Mouse (Mus musculus) liver, embryonic 12.5 days (tissue): Measurements from ENCODE around the gene Gm12794. TPM values are rescaled to one million over a fixed set of nuclear protein-coding genes. Genes with fewer than 3 reads are reported as not detected.
"Not testable (repeated sequence)": the region's sequence is repeated elsewhere in the genome, so short reads cannot be mapped to it uniquely, and the experiment has no call there.

Experiments used
- ATAC-seq: fragments of 200-750 bp; cut with Nextera tagmentation; 2 replicates; pipeline ENCODE4 v1.8.0; 2017; ENCODE audit warnings: moderate number of reproducible peaks, mild to moderate bottlenecking, moderate library complexity
- H3K27ac ChIP-seq: fragments of 300-500 bp; sonication (generic); 2 replicates; pipeline ENCODE4 v1.5.1; 2016; ENCODE audit warnings: mild to moderate bottlenecking
- H3K27me3 ChIP-seq: fragments of 300-500 bp; sonication (generic); replicated peaks from 2 replicates; pipeline ENCODE4 v1.6.1; 2016; ENCODE audit warnings: mild to moderate bottlenecking, moderate library complexity
- H3K36me3 ChIP-seq: fragments of 300-500 bp; sonication (generic); 2 replicates; pipeline ENCODE4 v1.6.1; 2016; ENCODE audit warnings: mild to moderate bottlenecking, moderate library complexity
- H3K4me1 ChIP-seq: fragments of 300-500 bp; sonication (generic); 2 replicates; pipeline ENCODE4 v1.6.1; 2016
- H3K4me2 ChIP-seq: fragments of 300-500 bp; sonication (generic); 2 replicates; pipeline ENCODE4 v1.6.1; 2016; ENCODE audit warnings: mild to moderate bottlenecking, moderate library complexity
- H3K4me3 ChIP-seq: fragments of 300-500 bp; sonication (generic); 2 replicates; pipeline ENCODE4 v1.5.1; 2016; ENCODE audit warnings: mild to moderate bottlenecking, moderate library complexity
- H3K9ac ChIP-seq: fragments of 300-500 bp; sonication (generic); 2 replicates; pipeline ENCODE4 v1.6.1; 2016; ENCODE audit warnings: mild to moderate bottlenecking, moderate library complexity
- H3K9me3 ChIP-seq: fragments of 300-500 bp; sonication (generic); replicated peaks from 2 replicates; pipeline ENCODE4 v1.6.1; 2016; ENCODE audit warnings: mild to moderate bottlenecking, moderate library complexity
- WGBS: fragments of 180-500 bp; shearing (Covaris S2); methylation state at CpG from one replicate; pipeline ENCODE4 v1.1.7; 2016; ENCODE audit not compliant: insufficient replicate concordance; 5-methylcytosine and 5-hydroxymethylcytosine counted together
- polyA plus RNA-seq: library from polyadenylated mRNA; unstranded; fragments of >200 nt; fragmentation: Nextera tagmentation; extraction: Ambion mirVana; gene quantifications from 2 replicates; pipeline ENCODE4 v1.2.1, GENCODE M21; 2016

Gm12794 gene
- polyA plus RNA-seq = not detected in 2 replicates

DNA sequence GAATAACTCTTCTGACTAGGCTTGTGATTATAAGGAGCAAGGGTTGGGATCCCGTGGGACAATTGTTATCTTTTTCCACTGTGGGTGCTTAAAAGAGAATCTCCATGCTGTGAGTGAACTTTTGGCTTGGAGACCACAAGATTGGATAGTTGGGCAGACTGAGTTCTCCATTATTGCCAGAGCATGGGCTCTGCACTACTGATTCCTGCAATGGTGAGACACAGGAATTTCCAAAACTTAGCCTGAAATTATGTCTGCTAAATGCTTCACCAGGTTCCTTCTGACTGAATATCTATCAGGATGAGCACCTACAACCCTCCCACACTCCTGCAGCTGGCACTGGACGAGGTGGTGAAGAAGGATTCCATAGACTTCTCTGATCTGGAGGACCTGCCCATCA, at the start of gene Gm12794:
TSS of gene Gm12794 (plus strand) at position 301 of the 400 bp plus-strand sequence.
- not testable (repeated sequence) for H3K36me3 ChIP-seq, H3K27me3 ChIP-seq, H3K9ac ChIP-seq, H3K4me2 ChIP-seq, ATAC-seq, H3K9me3 ChIP-seq, H3K4me1 ChIP-seq, H3K27ac ChIP-seq, H3K4me3 ChIP-seq
- WGBS = 48% methylated on average over 2 of the region's 2 CpGs

DNA sequence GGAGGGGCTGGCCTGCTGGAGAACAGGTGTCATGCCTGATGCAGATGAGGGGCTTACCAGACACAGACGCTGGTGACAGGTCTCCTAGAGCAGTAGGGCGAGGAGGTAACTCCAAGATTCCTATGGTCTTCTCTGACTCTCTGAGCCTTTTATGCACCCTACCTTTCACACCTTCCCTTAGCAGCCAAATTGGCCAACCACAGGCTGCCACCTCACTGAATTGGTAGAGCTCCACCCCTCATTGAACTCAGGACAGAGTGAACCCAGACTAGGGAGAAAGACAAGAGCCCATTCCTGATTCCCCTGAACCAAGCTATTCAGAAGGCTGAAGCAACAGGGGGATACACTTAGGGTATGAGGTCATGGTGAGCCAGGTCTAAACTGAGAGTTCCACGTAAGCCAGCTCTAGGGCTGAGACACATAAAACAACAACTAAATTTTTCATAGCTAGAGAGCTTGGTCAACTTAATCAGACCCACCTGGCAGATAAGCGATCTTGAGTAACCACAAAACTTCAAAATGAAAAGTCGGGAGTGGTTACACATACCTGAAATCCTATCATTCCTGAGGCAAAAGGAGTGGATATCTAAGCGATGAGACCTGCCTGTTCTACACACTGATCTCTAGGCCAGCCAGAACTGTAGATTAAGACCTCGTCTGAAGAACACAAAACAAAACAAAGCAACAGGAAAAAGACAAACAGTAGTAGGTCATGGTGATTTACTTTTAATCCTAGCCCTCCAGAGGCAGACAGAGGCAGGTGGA, 46.4 kb upstream of the Gm12794 start, which contains the start of gene C130073F10Rik:
TSS of gene C130073F10Rik (minus strand) at position 134 of the 765 bp plus-strand sequence.
- H3K4me1 ChIP-seq = no peaks in the 10 kb centered on the region
- no peak within 1 kb of the TSS for H3K4me2 ChIP-seq
- H3K36me3 ChIP-seq = no peaks in the 10 kb centered on the region
- ATAC-seq = no peak
- no peaks in the 10 kb centered on the region for H3K9me3 ChIP-seq
- 62% methylated on average over 7 of the region's 7 CpGs for WGBS
- no peak within 1 kb of the TSS for H3K4me3 ChIP-seq
- H3K27ac ChIP-seq = no peak within 1 kb of the TSS
- no peak within 1 kb of the TSS for H3K9ac ChIP-seq
- no peaks in the 10 kb centered on the region for H3K27me3 ChIP-seq

DNA sequence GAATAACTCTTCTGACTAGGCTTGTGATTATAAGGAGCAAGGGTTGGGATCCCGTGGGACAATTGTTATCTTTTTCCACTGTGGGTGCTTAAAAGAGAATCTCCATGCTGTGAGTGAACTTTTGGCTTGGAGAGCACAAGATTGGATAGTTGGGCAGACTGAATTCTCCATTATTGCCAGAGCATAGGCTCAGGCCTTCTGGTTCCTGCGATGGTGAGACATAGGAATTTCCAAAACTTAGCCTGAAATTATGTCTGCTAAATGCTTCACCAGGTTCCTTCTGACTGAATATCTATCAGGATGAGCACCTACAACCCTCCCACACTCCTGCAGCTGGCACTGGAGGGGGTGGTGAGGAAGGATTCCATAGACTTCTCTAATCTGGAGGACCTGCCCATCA, 31.4 kb upstream of the Gm12794 start, which contains the start of gene Gm12800:
TSS of gene Gm12800 (plus strand) at position 301 of the 400 bp plus-strand sequence.
- H3K27ac ChIP-seq, H3K36me3 ChIP-seq, H3K9ac ChIP-seq, H3K4me3 ChIP-seq, H3K4me2 ChIP-seq, ATAC-seq, H3K4me1 ChIP-seq, H3K27me3 ChIP-seq, H3K9me3 ChIP-seq: not testable (repeated sequence)
- 56% methylated on average over 2 of the region's 2 CpGs for WGBS

- H3K4me2 ChIP-seq, H3K27me3 ChIP-seq, H3K9ac ChIP-seq, H3K27ac ChIP-seq, H3K36me3 ChIP-seq, H3K4me3 ChIP-seq, ATAC-seq, H3K9me3 ChIP-seq, H3K4me1 ChIP-seq: not testable (repeated sequence)
- 73% methylated on average over 1 of the region's 5 CpGs for WGBS
These were observed 40.7 kb downstream of the Gm12794 start, which contains the start of gene Gm12790 for GRCm38 (mm10) chr4:101980949-101981348. Gene Gm12790 (minus strand): TSS chr4:101981049.

- Histone ChIP-seq H3K36me3 (no peaks in the 10 kb centered on the region), H3K27me3 (no peaks in the 10 kb centered on the region), H3K9me3 (no peaks in the 10 kb centered on the region), H3K4me3 (no peak overlapping the region), H3K4me1 (no peaks in the 10 kb centered on the region), H3K27ac (no peak overlapping the region), H3K9ac (no peak overlapping the region), H3K4me2 (no peak overlapping the region)
- WGBS = 67% methylated on average over 5 of the region's 5 CpGs
- ATAC-seq = no peak
These were observed 45.5 kb downstream of the Gm12794 start for GRCm38 (mm10) chr4:101985678-101986077.

GRCm38 (mm10) chr4:101986326-101986725, 46.1 kb downstream of the Gm12794 start, which contains the start of gene Gm12789:
Gene Gm12789 (plus strand): TSS chr4:101986626.
- not testable (repeated sequence) for H3K4me3 ChIP-seq, H3K9me3 ChIP-seq, H3K27ac ChIP-seq, H3K36me3 ChIP-seq, H3K9ac ChIP-seq, H3K4me1 ChIP-seq, H3K4me2 ChIP-seq, ATAC-seq, H3K27me3 ChIP-seq
- WGBS = 51% methylated on average over 2 of the region's 2 CpGs

Other genes with a start within 250 kb of the Gm12794 start
- 0.61 and 0.69 TPM in 2 replicates for gene Lepr, start 223.0 kb upstream of the Gm12794 start, polyA plus RNA-seq
- not detected in 2 replicates for gene B020004J07Rik, start 96.4 kb upstream of the Gm12794 start, polyA plus RNA-seq
- not detected in 2 replicates for gene C130073F10Rik, start 46.6 kb upstream of the Gm12794 start, polyA plus RNA-seq
- gene Gm12800, start 31.3 kb upstream of the Gm12794 start, polyA plus RNA-seq = not detected in 2 replicates
- not detected in 2 replicates for gene Gm12790, start 40.6 kb downstream of the Gm12794 start, polyA plus RNA-seq
- gene Gm12789, start 46.2 kb downstream of the Gm12794 start, polyA plus RNA-seq = not detected in 2 replicates
- gene Pde4b, start 147.1 kb downstream of the Gm12794 start, polyA plus RNA-seq = 4.2 TPM in 2 replicates